Mouse (Mus musculus): Measurements from ENCODE around the gene Mettl8. TPM values are rescaled to one million over a fixed set of nuclear protein-coding genes. Genes with fewer than 3 reads are reported as not detected.

The Mettl8 gene
- polyA plus RNA-seq, 1 experiment: 6.6 TPM

- TF ChIP-seq POLR2A (IDR thresholded peaks at IDR 0.05; ENCODE audit: low read depth, low read length) (no peak), CTCF (conservative IDR thresholded peaks at IDR 0.05; ENCODE audit: insufficient read depth, insufficient read length, low read depth, low read length) (no peak)
- Histone ChIP-seq H3K27me3 (replicated peaks; ENCODE audit: control insufficient read depth, insufficient read depth, low read length) (no peaks in the 10 kb centered on the region), H3K36me3 (ENCODE audit: control insufficient read depth, insufficient read depth, low read length) (no peaks in the 10 kb centered on the region), H3K4me3 (ENCODE audit: insufficient read depth, low read depth, low read length) (no peak overlapping the region), H3K27ac (ENCODE audit: insufficient read depth, low read depth, low read length) (no peak overlapping the region), H3K4me1 (ENCODE audit: control insufficient read depth, insufficient read depth, low read length) (no peaks in the 10 kb centered on the region)
- WGBS: 61% methylated on average over 2 of the region's 2 CpGs
- no peak for DNase-seq
Measured at GRCm38 (mm10) chr2:70953616-70954015, 101.8 kb downstream of the Mettl8 start.

- H3K4me3 ChIP-seq (ENCODE audit: insufficient read depth, low read depth, low read length): no peak overlapping the region
- 90% methylated on average over 2 of the region's 2 CpGs for WGBS
- TF ChIP-seq CTCF (conservative IDR thresholded peaks at IDR 0.05; ENCODE audit: insufficient read depth, insufficient read length, low read depth, low read length) (no peak), POLR2A (IDR thresholded peaks at IDR 0.05; ENCODE audit: low read depth, low read length) (no peak)
- no peak for DNase-seq
- no peak overlapping the region for H3K27ac ChIP-seq (ENCODE audit: insufficient read depth, low read depth, low read length)
- no peaks in the 10 kb centered on the region for H3K36me3 ChIP-seq (ENCODE audit: control insufficient read depth, insufficient read depth, low read length)
- no peaks in the 10 kb centered on the region for H3K4me1 ChIP-seq (ENCODE audit: control insufficient read depth, insufficient read depth, low read length)
- H3K27me3 ChIP-seq (replicated peaks; ENCODE audit: control insufficient read depth, insufficient read depth, low read length): no peaks in the 10 kb centered on the region
Measured at GRCm38 (mm10) chr2:70951944-70952343, 103.4 kb downstream of the Mettl8 start.

- H3K27me3 ChIP-seq (replicated peaks; ENCODE audit: control insufficient read depth, insufficient read depth, low read length): no peaks in the 10 kb centered on the region
- no peak overlapping the region for H3K27ac ChIP-seq (ENCODE audit: insufficient read depth, low read depth, low read length)
- H3K4me1 ChIP-seq (ENCODE audit: control insufficient read depth, insufficient read depth, low read length): no peaks in the 10 kb centered on the region
- H3K36me3 ChIP-seq (ENCODE audit: control insufficient read depth, insufficient read depth, low read length): no peaks in the 10 kb centered on the region
- DNase-seq: peak; percentile 27
- no peak overlapping the region for H3K4me3 ChIP-seq (ENCODE audit: insufficient read depth, low read depth, low read length)
- 74% methylated on average over 8 of the region's 8 CpGs for WGBS
- TF ChIP-seq POLR2A (IDR thresholded peaks at IDR 0.05; ENCODE audit: low read depth, low read length) (no peak), CTCF (conservative IDR thresholded peaks at IDR 0.05; ENCODE audit: insufficient read depth, insufficient read length, low read depth, low read length) (no peak)
Measured at GRCm38 (mm10) chr2:70944511-70945305, 110.7 kb downstream of the Mettl8 start.

GRCm38 (mm10) chr2:70940826-70941225, 114.6 kb downstream of the Mettl8 start:
- 65% methylated on average over 14 of the region's 14 CpGs for WGBS
- Histone ChIP-seq H3K4me1 (ENCODE audit: control insufficient read depth, insufficient read depth, low read length) (no peaks in the 10 kb centered on the region), H3K27me3 (replicated peaks; ENCODE audit: control insufficient read depth, insufficient read depth, low read length) (no peaks in the 10 kb centered on the region), H3K4me3 (ENCODE audit: insufficient read depth, low read depth, low read length) (no peak overlapping the region), H3K36me3 (ENCODE audit: control insufficient read depth, insufficient read depth, low read length) (no peaks in the 10 kb centered on the region), H3K27ac (ENCODE audit: insufficient read depth, low read depth, low read length) (no peak overlapping the region)
- TF ChIP-seq POLR2A (IDR thresholded peaks at IDR 0.05; ENCODE audit: low read depth, low read length) (no peak), CTCF (conservative IDR thresholded peaks at IDR 0.05; ENCODE audit: insufficient read depth, insufficient read length, low read depth, low read length) (no peak)
- DNase-seq: peak; percentile 72

GRCm38 (mm10) chr2:70938844-70939494, 116.4 kb downstream of the Mettl8 start:
- Histone ChIP-seq H3K36me3 (ENCODE audit: control insufficient read depth, insufficient read depth, low read length) (no peaks in the 10 kb centered on the region), H3K4me3 (ENCODE audit: insufficient read depth, low read depth, low read length) (no peak overlapping the region), H3K27ac (ENCODE audit: insufficient read depth, low read depth, low read length) (no peak overlapping the region), H3K4me1 (ENCODE audit: control insufficient read depth, insufficient read depth, low read length) (no peaks in the 10 kb centered on the region), H3K27me3 (replicated peaks; ENCODE audit: control insufficient read depth, insufficient read depth, low read length) (no peaks in the 10 kb centered on the region)
- DNase-seq: no peak
- no peak for TF ChIP-seq CTCF (conservative IDR thresholded peaks at IDR 0.05; ENCODE audit: insufficient read depth, insufficient read length, low read depth, low read length)
- TF ChIP-seq POLR2A (IDR thresholded peaks at IDR 0.05; ENCODE audit: low read depth, low read length): no peak
- 86% methylated on average over 21 of the region's 21 CpGs for WGBS

GRCm38 (mm10) chr2:70934772-70935171, 120.6 kb downstream of the Mettl8 start:
- Histone ChIP-seq H3K4me3 (ENCODE audit: insufficient read depth, low read depth, low read length) (no peak overlapping the region), H3K36me3 (ENCODE audit: control insufficient read depth, insufficient read depth, low read length) (no peaks in the 10 kb centered on the region), H3K27me3 (replicated peaks; ENCODE audit: control insufficient read depth, insufficient read depth, low read length) (no peaks in the 10 kb centered on the region), H3K4me1 (ENCODE audit: control insufficient read depth, insufficient read depth, low read length) (no peaks in the 10 kb centered on the region), H3K27ac (ENCODE audit: insufficient read depth, low read depth, low read length) (no peak overlapping the region)
- no peak for TF ChIP-seq CTCF (conservative IDR thresholded peaks at IDR 0.05; ENCODE audit: insufficient read depth, insufficient read length, low read depth, low read length)
- 66% methylated on average over 8 of the region's 8 CpGs for WGBS
- DNase-seq: no peak

GRCm38 (mm10) chr2:70933516-70933915, 121.9 kb downstream of the Mettl8 start:
- Histone ChIP-seq H3K4me3 (ENCODE audit: insufficient read depth, low read depth, low read length) (no peak overlapping the region), H3K27me3 (replicated peaks; ENCODE audit: control insufficient read depth, insufficient read depth, low read length) (no peaks in the 10 kb centered on the region), H3K4me1 (ENCODE audit: control insufficient read depth, insufficient read depth, low read length) (no peaks in the 10 kb centered on the region), H3K27ac (ENCODE audit: insufficient read depth, low read depth, low read length) (no peak overlapping the region), H3K36me3 (ENCODE audit: control insufficient read depth, insufficient read depth, low read length) (no peaks in the 10 kb centered on the region)
- TF ChIP-seq POLR2A (IDR thresholded peaks at IDR 0.05; ENCODE audit: low read depth, low read length) (no peak), CTCF (conservative IDR thresholded peaks at IDR 0.05; ENCODE audit: insufficient read depth, insufficient read length, low read depth, low read length) (no peak)
- no peak for DNase-seq
- 100% methylated on average over 1 of the region's 1 CpGs for WGBS

Data from kidney, adult 2 months (tissue).